Mouse (Mus musculus) liver, embryonic 14.5 days (tissue): ENCODE results near the gene Eml4. TPM values are rescaled to one million over a fixed set of nuclear protein-coding genes. Genes with fewer than 3 reads are reported as not detected.

Experiments
- ATAC-seq: fragments of 200-750 bp; cut with Nextera tagmentation; 2 replicates; pipeline ENCODE4 v1.8.0; 2017; ENCODE audit warnings: moderate number of reproducible peaks, mild to moderate bottlenecking, moderate library complexity; ENCODE audit not compliant: insufficient read depth
- DNase-seq, 3 experiments: peaks; one replicate each; pipeline ENCODE4 v3.0.0-alpha.2; 2012 to 2013; ENCODE audit warnings: low read depth in 3 of 3, low spot score in 3 of 3
- H3K27ac ChIP-seq: fragments of 300-500 bp; sonication (generic); 2 replicates; pipeline ENCODE4 v1.5.1; 2014; ENCODE audit warnings: moderate library complexity, mild to moderate bottlenecking, control low read depth, inconsistent platforms
- H3K27me3 ChIP-seq: fragments of 300-500 bp; sonication (generic); 2 replicates; pipeline ENCODE4 v1.6.1; 2014; ENCODE audit warnings: mild to moderate bottlenecking, low read length, moderate library complexity; ENCODE audit not compliant: control insufficient read depth, insufficient read depth
- H3K36me3 ChIP-seq: fragments of 300-500 bp; sonication (generic); replicated peaks from 2 replicates; pipeline ENCODE4 v1.6.1; 2014; ENCODE audit warnings: low read depth; ENCODE audit not compliant: control insufficient read depth, insufficient read depth
- H3K4me1 ChIP-seq, 2 experiments: fragments of 200-500 bp in 1 of 2; fragments of 300-500 bp in 1 of 2; sonication (generic) in 1 of 2; replicated peaks; 2 replicates each; pipeline ENCODE4 v1.6.1; 2012 to 2014; ENCODE audit warnings: antibody characterized with exemption in 1 of 2, inconsistent platforms in 1 of 2, low read length in 1 of 2; ENCODE audit not compliant: control insufficient read depth in 2 of 2, insufficient read depth in 2 of 2
- H3K4me2 ChIP-seq: fragments of 300-500 bp; sonication (generic); 2 replicates; pipeline ENCODE4 v1.6.1; 2014; ENCODE audit warnings: low read depth, mild to moderate bottlenecking, control low read depth, moderate library complexity
- H3K4me3 ChIP-seq, 2 experiments: fragments of 200-500 bp in 1 of 2; fragments of 300-500 bp in 1 of 2; sonication (generic) in 1 of 2; 2 replicates each; pipeline ENCODE4 v1.5.1; 2012 to 2014; ENCODE audit warnings: low read depth in 2 of 2, low read length in 2 of 2, mild to moderate bottlenecking in 2 of 2, control low read depth in 1 of 2, inconsistent platforms in 1 of 2, moderate library complexity in 1 of 2; ENCODE audit not compliant: insufficient read depth in 1 of 2
- H3K9ac ChIP-seq: fragments of 300-500 bp; sonication (generic); replicated peaks from 2 replicates; pipeline ENCODE4 v1.6.1; 2014; ENCODE audit warnings: mild to moderate bottlenecking, control low read depth, moderate library complexity
- H3K9me3 ChIP-seq: fragments of 300-500 bp; sonication (generic); 2 replicates; pipeline ENCODE4 v1.6.1; 2016; ENCODE audit warnings: low read length, mixed read lengths; ENCODE audit not compliant: control insufficient read depth
- CTCF ChIP-seq: IDR thresholded peaks from 2 replicates; pipeline ENCODE4 v1.5.1; 2016; ENCODE audit warnings: antibody characterized with exemption, low read depth, control low read depth
- EP300 ChIP-seq: IDR thresholded peaks from 2 replicates; pipeline ENCODE4 v1.6.1; 2016; ENCODE audit warnings: antibody characterized with exemption, low read depth
- WGBS: fragments of 180-500 bp; shearing (Covaris S2); extraction: QIAGEN DNeasy Blood & Tissue Kit; methylation state at CpG from one replicate; pipeline ENCODE4 v1.1.7; 2014; ENCODE audit not compliant: insufficient replicate concordance; 5-methylcytosine and 5-hydroxymethylcytosine counted together
- polyA plus RNA-seq, 2 experiments: library from polyadenylated mRNA; depleted of rRNA in 1 of 2; stranded (reverse) in 1 of 2; unstranded in 1 of 2; fragments of >200 nt; fragmentation: Nextera tagmentation in 1 of 2; extraction: Ambion mirVana in 1 of 2; gene quantifications; 2 replicates each; pipeline versions ENCODE4 v1.2.1 to v1.2.3; 2012 to 2014

The Eml4 gene
- polyA plus RNA-seq, 2 experiments: 4.8 to 5.0 TPM

DNA sequence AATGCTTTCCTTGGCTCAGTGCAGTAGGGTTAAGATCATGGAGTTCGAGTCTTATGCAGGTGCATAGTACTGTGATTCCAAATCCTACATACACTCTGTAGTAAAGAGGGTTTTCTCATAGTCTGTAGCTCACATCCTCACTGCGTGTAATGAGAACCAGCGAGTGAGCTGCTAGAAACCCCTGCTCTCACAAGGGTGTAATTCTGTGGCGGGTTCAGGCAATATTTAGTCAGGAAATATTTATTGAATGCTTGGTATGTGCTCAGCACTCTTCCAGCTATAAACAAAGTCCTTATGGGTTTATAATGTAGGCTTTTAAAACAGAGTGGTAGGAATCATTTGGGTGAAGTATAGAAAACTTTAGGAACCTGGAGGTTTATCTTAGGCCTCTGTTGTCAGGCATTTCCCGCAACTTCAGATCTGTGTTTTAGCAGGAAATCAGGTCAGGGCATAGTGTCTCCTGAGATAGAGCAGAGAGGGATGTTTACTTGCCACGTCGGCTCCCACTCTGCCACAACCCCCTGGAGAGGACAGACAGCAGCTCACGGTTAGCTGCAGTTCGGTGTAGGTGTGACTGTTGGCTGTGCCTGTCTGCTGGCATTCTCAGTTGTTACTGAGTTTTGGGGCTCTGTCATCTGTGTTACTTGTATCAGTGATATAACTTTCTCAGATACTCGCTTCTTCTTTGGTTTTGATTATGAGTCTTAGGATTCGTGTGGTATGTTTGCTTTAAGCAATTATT lies 15.1 kb downstream of the Eml4 start:
- 32% methylated on average over 11 of the region's 11 CpGs for WGBS
- ATAC-seq: no peak
- H3K4me2 ChIP-seq: no peak overlapping the region

DNA sequence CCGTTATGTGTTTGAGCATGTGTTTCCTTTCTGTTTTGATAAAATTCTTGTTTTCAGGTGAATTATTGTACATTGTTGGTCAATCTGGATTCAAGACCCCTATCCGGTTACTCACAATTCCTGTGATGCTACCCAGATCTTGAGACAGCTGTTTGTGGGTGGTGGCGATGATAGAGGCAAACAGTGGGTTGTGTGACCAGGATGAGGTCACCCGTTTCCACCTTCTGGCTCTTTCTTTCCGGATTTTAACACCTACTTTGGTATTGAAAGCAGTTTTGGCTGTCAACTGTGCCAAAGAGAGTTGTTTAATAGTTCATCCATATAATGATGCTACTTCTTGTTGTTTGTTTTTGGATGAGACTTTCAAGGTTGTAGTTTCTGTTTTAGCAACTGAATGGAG lies 16.7 kb downstream of the Eml4 start:
- H3K9me3 ChIP-seq: no peaks in the 10 kb centered on the region
- H3K27ac ChIP-seq: no peak overlapping the region
- DNase-seq (no peak), ATAC-seq (no peak)
- no peaks in the 10 kb centered on the region for H3K27me3 ChIP-seq
- TF ChIP-seq CTCF: no peak
- no peak for TF ChIP-seq EP300
- 61% methylated on average over 5 of the region's 5 CpGs for WGBS
- no peak overlapping the region for H3K4me3 ChIP-seq
- H3K36me3 ChIP-seq: no peaks in the 10 kb centered on the region
- peaks cover 0 to 5% of the 10 kb centered on the region in 2 experiments; a peak in 2 of 4 replicates for H3K4me1 ChIP-seq
- H3K9ac ChIP-seq: no peak overlapping the region
- H3K4me2 ChIP-seq: no peak overlapping the region

More for the DNA sequence above, 15.1 kb downstream of the Eml4 start:
- DNase-seq: no peak
- H3K27ac ChIP-seq: no peak overlapping the region
- H3K4me3 ChIP-seq: no peak overlapping the region
- no peaks in the 10 kb centered on the region for H3K27me3 ChIP-seq
- peaks cover 0 to 11% of the 10 kb centered on the region in 2 experiments; a peak in 2 of 4 replicates for H3K4me1 ChIP-seq
- no peaks in the 10 kb centered on the region for H3K36me3 ChIP-seq
- TF ChIP-seq EP300 (no peak), CTCF (no peak)
- no peak overlapping the region for H3K9ac ChIP-seq
- no peaks in the 10 kb centered on the region for H3K9me3 ChIP-seq

DNA sequence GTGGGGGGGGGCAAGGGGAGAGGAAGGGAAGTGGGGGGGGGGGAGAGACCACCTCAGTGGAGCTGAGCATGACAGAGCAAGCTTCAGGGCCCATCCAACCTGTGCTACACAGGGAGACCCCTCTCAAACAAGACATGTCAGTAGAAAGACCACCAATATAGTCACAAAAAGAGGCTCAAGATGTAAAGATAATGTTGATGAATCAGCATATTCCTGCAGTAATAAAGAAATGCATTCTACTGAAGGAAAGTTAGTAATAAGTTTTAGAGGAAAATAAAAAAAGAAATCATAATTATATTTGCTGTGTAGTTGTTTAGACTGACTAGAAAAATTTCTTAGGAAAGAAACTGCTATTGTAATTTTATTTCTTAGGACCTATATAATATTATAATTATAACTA lies 23.4 kb downstream of the Eml4 start:
- Histone ChIP-seq H3K9ac (no peak overlapping the region), H3K27ac (no peak overlapping the region), H3K4me2 (no peak overlapping the region), H3K36me3 (no peaks in the 10 kb centered on the region), H3K9me3 (no peaks in the 10 kb centered on the region), H3K4me1 (peaks cover 0 to 2% of the 10 kb centered on the region in 2 experiments; a peak in 1 of 4 replicates), H3K27me3 (no peaks in the 10 kb centered on the region), H3K4me3 (no peak overlapping the region)
- no peak for TF ChIP-seq CTCF
- TF ChIP-seq EP300: no peak
- ATAC-seq: no peak
- no peak for DNase-seq

DNA sequence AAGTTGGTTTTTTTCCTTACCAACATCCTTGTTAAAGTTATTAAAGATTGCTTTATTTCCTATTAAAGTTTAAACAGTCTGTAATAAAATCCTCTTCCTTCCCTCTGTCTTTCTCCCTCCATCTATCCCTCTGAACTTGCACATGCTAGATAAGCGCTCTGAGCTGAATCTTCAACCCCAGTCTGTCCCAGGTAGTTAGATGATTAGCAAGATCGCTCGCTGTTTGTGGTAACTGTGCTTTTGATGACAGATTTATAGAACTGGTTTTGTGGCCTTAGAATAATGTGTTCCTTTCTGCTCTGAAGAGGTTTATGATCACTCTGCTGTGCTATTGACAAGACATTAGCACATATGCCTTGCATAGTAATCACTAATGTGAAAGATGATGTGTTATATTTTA lies 25.1 kb downstream of the Eml4 start:
- no peak for ATAC-seq
- Histone ChIP-seq H3K4me3 (no peak overlapping the region), H3K27me3 (no peaks in the 10 kb centered on the region), H3K9me3 (no peaks in the 10 kb centered on the region), H3K36me3 (no peaks in the 10 kb centered on the region), H3K4me2 (no peak overlapping the region), H3K4me1 (peaks cover 0 to 2% of the 10 kb centered on the region in 2 experiments; a peak in 1 of 4 replicates), H3K9ac (no peak overlapping the region), H3K27ac (no peak overlapping the region)
- no peak for DNase-seq
- TF ChIP-seq EP300 (no peak), CTCF (no peak)
- 41% methylated on average over 3 of the region's 3 CpGs for WGBS

DNA sequence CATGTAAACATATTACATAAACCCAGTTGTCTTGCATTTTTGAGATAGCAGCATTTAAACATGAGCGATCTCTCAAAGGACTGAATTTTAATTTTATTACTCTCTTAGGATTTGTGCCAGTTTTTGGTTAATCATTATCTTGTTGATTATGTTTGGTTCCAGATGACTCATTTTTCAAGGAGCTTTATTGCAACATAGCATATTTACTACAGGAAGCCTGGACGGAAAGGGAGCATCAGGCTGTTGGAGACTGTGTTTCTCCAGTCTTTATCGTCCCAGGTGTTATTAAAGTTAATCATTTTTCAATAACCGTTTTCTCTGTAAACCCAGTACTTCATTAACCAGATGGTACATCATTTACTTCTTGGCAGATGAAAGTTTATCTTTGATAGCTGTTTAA lies 26.1 kb downstream of the Eml4 start:
- peaks cover 0 to 2% of the 10 kb centered on the region in 2 experiments; a peak in 1 of 4 replicates for H3K4me1 ChIP-seq
- no peak overlapping the region for H3K4me3 ChIP-seq
- WGBS: 64% methylated on average over 4 of the region's 4 CpGs
- ATAC-seq: no peak
- TF ChIP-seq EP300 (no peak), CTCF (no peak)
- H3K27ac ChIP-seq: no peak overlapping the region
- no peaks in the 10 kb centered on the region for H3K27me3 ChIP-seq
- H3K4me2 ChIP-seq: no peak overlapping the region
- no peak overlapping the region for H3K9ac ChIP-seq
- no peak for DNase-seq
- H3K36me3 ChIP-seq: no peaks in the 10 kb centered on the region
- H3K9me3 ChIP-seq: no peaks in the 10 kb centered on the region
